ENCODE assay signal across 8 mouse cellular contexts in the genomic region with DNA sequence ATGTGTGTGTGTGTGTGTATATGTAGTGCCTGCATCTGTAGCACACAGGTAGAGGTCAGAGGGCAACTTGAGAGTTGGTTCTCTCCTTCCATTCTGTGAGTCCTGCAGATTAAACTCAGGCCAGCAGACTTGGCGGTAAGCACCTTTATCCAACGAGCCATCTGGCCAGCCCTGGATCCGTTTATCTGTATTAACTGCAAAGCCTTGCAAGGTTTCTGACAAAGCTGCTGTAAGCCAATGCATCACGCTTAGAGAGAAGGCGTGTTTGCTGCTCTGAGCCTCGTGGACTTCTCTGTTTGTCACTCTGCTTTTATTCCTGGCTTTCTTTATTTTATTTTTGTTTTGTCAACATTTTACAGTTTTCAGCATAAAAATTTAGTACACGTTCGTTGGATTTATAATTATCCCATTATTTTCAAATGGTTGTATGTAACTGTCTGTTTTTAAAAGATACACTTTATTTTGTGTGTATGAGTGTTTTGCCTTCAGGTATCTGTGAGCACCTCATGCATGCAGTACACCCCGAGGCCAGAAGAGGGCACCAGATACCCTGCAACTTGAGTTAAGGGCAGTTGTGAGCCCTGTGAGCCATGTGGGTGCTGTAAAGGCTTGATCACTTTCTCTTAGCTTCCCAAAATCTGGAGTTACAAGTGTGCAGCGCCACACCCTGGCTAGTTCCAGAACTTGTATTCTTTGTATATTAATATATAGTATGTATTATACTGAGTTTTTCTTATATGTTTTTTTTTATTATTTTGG. TPM values are rescaled to one million over a fixed set of nuclear protein-coding genes. Genes with fewer than 3 reads are reported as not detected.
DNase-seq lines count a peak whose midpoint lies in the region; ATAC-seq lines count a peak whose summit lies in the region.

No protein-coding gene starts in this region.

- ATAC-seq in megakaryocyte-erythroid progenitor cell, adult 5-6 weeks (replicated peaks; ENCODE audit: low FRiP score, low TSS enrichment, poor library complexity, severe bottlenecking) = peak; percentile 96

- DNase-seq in WW6 (ENCODE audit: low read depth, low spot score) = peak; percentile 74
- peak; percentile 84 for DNase-seq in cerebellum, adult 9-11 months
- DNase-seq in frontal cortex, adult 2 months (ENCODE audit: extremely low spot score in 1 of 2, low spot score in 1 of 2) = peak; percentile 92 to 96
- peak; percentile 93 for DNase-seq in induced T-regulatory cell, adult 2 months (ENCODE audit: low read depth)
- peak; percentile 69 to 93 for DNase-seq in left cerebral cortex, adult 9 months (ENCODE audit: low spot score in 2 of 2)
- DNase-seq in right cerebral cortex, postnatal 25 days = peak; percentile 81
- peak; percentile 82 for DNase-seq in urinary bladder, postnatal 25 days (ENCODE audit: low spot score)

RNA-seq across cellular contexts. Expression of a gene that starts 17.2 kb away (rescaled TPM):
- polyA plus RNA-seq in frontal cortex, adult 2 months (2012; rRNA removed) = 177 and 182 TPM in 2 replicates
- 20.7 and 25.3 TPM in 2 replicates for total RNA-seq in megakaryocyte-erythroid progenitor cell, adult 5-6 weeks (2014; fragmentation: Nextera tagmentation)
- total RNA-seq in megakaryocyte-erythroid progenitor cell, adult 5-6 weeks (2017) = 8.9 and 13.9 TPM in 2 replicates

RNA-seq across cellular contexts. Expression of a gene that starts 24.1 kb away (rescaled TPM):
- polyA plus RNA-seq in frontal cortex, adult 2 months (2012; rRNA removed) = 214 and 221 TPM in 2 replicates
- 49.0 and 63.7 TPM in 2 replicates for total RNA-seq in megakaryocyte-erythroid progenitor cell, adult 5-6 weeks (2014; fragmentation: Nextera tagmentation)
- total RNA-seq in megakaryocyte-erythroid progenitor cell, adult 5-6 weeks (2017) = 48.1 and 62.1 TPM in 2 replicates

Comparison
In these comparisons a context has a peak if more than half of its experiments do, and no peak if none do; other contexts are left out.
1. Peak in every context shown above with its lines: DNase-seq and ATAC-seq.